ENCODE assay signal across 23 mouse cellular contexts in the genomic region with DNA sequence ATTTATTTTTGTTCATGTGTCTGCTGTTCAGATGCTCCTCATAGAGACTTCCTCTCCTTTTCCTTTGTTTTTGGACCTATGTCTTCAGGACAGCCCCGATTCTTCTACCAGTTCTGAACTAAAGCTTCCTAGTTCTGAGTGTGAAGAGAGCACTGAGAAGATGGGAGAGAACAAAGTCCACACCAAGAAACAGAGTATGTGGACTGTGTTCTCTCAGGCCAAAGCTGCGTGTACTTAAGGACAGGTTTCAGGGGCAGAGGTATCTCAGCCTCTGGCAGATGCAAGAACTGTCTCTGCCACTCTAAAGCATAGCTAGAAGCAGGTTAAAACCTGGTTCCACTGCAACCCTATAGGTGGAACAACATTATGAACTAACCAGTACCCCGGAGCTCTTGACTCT.
DNase-seq lines count a peak whose midpoint lies in the region; ATAC-seq and TF ChIP-seq lines count a peak whose summit lies in the region.
"Had no signal": no experiment of that assay in that cellular context is flagged by ENCODE, and none has a peak within 500 bp of the region (broad histone marks: within the 10 kb centered on the region; RNA-seq: fewer than 3 reads in every experiment).

No protein-coding gene starts in this region.

- H3K27ac ChIP-seq in kidney, adult 2 months (ENCODE audit: insufficient read depth, low read depth, low read length) = no peak overlapping the region
- H3K27ac ChIP-seq in intestine, postnatal 0 days (ENCODE audit: low read depth, low read length) = no peak overlapping the region
- H3K27ac ChIP-seq in small intestine, adult 2 months (ENCODE audit: insufficient read depth, low read depth, low read length) = peak overlapping the region; percentile 58; the same call in 1 of the 2 replicates
- H3K27ac ChIP-seq: embryonic facial prominence, embryonic 12.5 days; embryonic facial prominence, embryonic 15.5 days; gastrocnemius, adult 2 months; hindbrain, embryonic 12.5 days had no signal

- DNase-seq in kidney, adult 2 months = peak; percentile 59
- DNase-seq in kidney, postnatal 4 days = no peak
- peak; percentile 19 to 35 for DNase-seq in kidney, postnatal 36 days
- DNase-seq in kidney, postnatal 14 days = no peak
- DNase-seq in thymus, postnatal 36 days = no peak
- DNase-seq: adrenal gland, adult 2 months; adrenal gland, postnatal 14 days; cerebellum, adult 11 months; cerebellum, adult 2 months; cerebellum, adult 9-11 months; cerebellum, postnatal 25 days; forebrain, postnatal 0 days; gastrocnemius, adult 2 months; gastrocnemius, postnatal 14 days; heart, adult 11 months had no signal

- H3K4me3 ChIP-seq in kidney, adult 2 months (ENCODE audit: insufficient read depth, low read depth, low read length) = no peak overlapping the region
- H3K4me3 ChIP-seq in intestine, postnatal 0 days (ENCODE audit: low read depth, low read length) = no peak overlapping the region
- H3K4me3 ChIP-seq in small intestine, adult 2 months (ENCODE audit: low read depth, low read length) = no peak overlapping the region
- H3K4me3 ChIP-seq: embryonic facial prominence, embryonic 12.5 days; embryonic facial prominence, embryonic 15.5 days; gastrocnemius, adult 2 months; hindbrain, embryonic 12.5 days had no signal

- H3K4me2 ChIP-seq in intestine, postnatal 0 days (replicated peaks; ENCODE audit: low read depth) = no peak overlapping the region
- H3K4me2 ChIP-seq: embryonic facial prominence, embryonic 12.5 days; embryonic facial prominence, embryonic 15.5 days; heart, embryonic 11.5 days; hindbrain, embryonic 12.5 days had no signal

- H3K9me3 ChIP-seq in intestine, postnatal 0 days (ENCODE audit: control insufficient read depth) = no peaks in the 10 kb centered on the region
- H3K9me3 ChIP-seq: embryonic facial prominence, embryonic 12.5 days; embryonic facial prominence, embryonic 15.5 days; hindbrain, embryonic 12.5 days had no signal

- no peaks in the 10 kb centered on the region; the same call in 1 of the 2 replicates for H3K4me1 ChIP-seq in kidney, adult 2 months (ENCODE audit: control insufficient read depth, insufficient read depth, low read length)
- H3K4me1 ChIP-seq in intestine, postnatal 0 days (replicated peaks; ENCODE audit: control insufficient read depth, insufficient read depth, low read length) = no peaks in the 10 kb centered on the region
- peaks cover 6% of the 10 kb centered on the region; the same call in 1 of the 2 replicates for H3K4me1 ChIP-seq in small intestine, adult 2 months (ENCODE audit: control insufficient read depth, insufficient read depth, insufficient read length, low read length)
- H3K4me1 ChIP-seq: embryonic facial prominence, embryonic 12.5 days; embryonic facial prominence, embryonic 15.5 days; hindbrain, embryonic 12.5 days had no signal

- H3K9ac ChIP-seq in intestine, postnatal 0 days (ENCODE audit: low read depth, low read length) = no peak overlapping the region
- H3K9ac ChIP-seq: embryonic facial prominence, embryonic 12.5 days; embryonic facial prominence, embryonic 15.5 days; forebrain, postnatal 0 days; hindbrain, embryonic 12.5 days had no signal

- 68% methylated on average over 3 of the region's 3 CpGs for WGBS in kidney, adult 2 months
- WGBS in intestine, postnatal 0 days = 66% methylated on average over 3 of the region's 3 CpGs
- WGBS in small intestine, adult 2 months = 69% methylated on average over 3 of the region's 3 CpGs

- H3K36me3 ChIP-seq in kidney, adult 2 months (ENCODE audit: control insufficient read depth, insufficient read depth, low read length) = no peaks in the 10 kb centered on the region
- no peaks in the 10 kb centered on the region for H3K36me3 ChIP-seq in intestine, postnatal 0 days (ENCODE audit: control insufficient read depth, insufficient read depth)
- no peaks in the 10 kb centered on the region for H3K36me3 ChIP-seq in small intestine, adult 2 months (ENCODE audit: control insufficient read depth, insufficient read depth, low read length)
- H3K36me3 ChIP-seq: embryonic facial prominence, embryonic 12.5 days; embryonic facial prominence, embryonic 15.5 days; hindbrain, embryonic 12.5 days had no signal

- no peak for TF ChIP-seq POLR2A in kidney, adult 2 months (IDR thresholded peaks at IDR 0.05; ENCODE audit: low read depth, low read length)
- TF ChIP-seq POLR2A in small intestine, adult 2 months (IDR thresholded peaks at IDR 0.05; ENCODE audit: low read depth, low read length) = no peak

- peak; percentile 65; the same call in 1 of the 2 replicates for ATAC-seq in intestine, postnatal 0 days
- ATAC-seq: CD4-positive, CD25-positive, alpha-beta regulatory T cell, adult 4 months; forebrain, embryonic 14.5 days; forebrain, postnatal 0 days had no signal

- no peak for TF ChIP-seq CTCF in kidney, adult 2 months (conservative IDR thresholded peaks at IDR 0.05; ENCODE audit: insufficient read depth, insufficient read length, low read depth, low read length)
- no peak for TF ChIP-seq CTCF in intestine, postnatal 0 days (IDR thresholded peaks at IDR 0.05; ENCODE audit: low read depth)
- no peak for TF ChIP-seq CTCF in small intestine, adult 2 months (IDR thresholded peaks at IDR 0.05; ENCODE audit: extremely low read depth, insufficient read length, insufficient replicate concordance, low read depth, low read length)

- H3K27me3 ChIP-seq in kidney, adult 2 months (replicated peaks; ENCODE audit: control insufficient read depth, insufficient read depth, low read length) = no peaks in the 10 kb centered on the region
- no peaks in the 10 kb centered on the region for H3K27me3 ChIP-seq in intestine, postnatal 0 days (replicated peaks; ENCODE audit: control insufficient read depth, insufficient read depth, low read length)
- no peaks in the 10 kb centered on the region for H3K27me3 ChIP-seq in small intestine, adult 2 months (ENCODE audit: control insufficient read depth, insufficient read depth, low read length)
- H3K27me3 ChIP-seq: embryonic facial prominence, embryonic 12.5 days; embryonic facial prominence, embryonic 15.5 days; hindbrain, embryonic 12.5 days had no signal

Comparison
In these comparisons a context has a peak if more than half of its experiments do, and no peak if none do; other contexts are left out.
1. DNase-seq: peak in kidney, adult 2 months (single experiment) and kidney, postnatal 36 days (2 of 2); none in kidney, postnatal 4 days (0 of 2), kidney, postnatal 14 days (single experiment) and thymus, postnatal 36 days (0 of 2).